Mouse (Mus musculus) heart, postnatal 36 days (tissue): ENCODE results near the gene Sec14l1. TPM values are rescaled to one million over a fixed set of nuclear protein-coding genes. Genes with fewer than 3 reads are reported as not detected.

Source experiments
- DNase-seq, 2 experiments: peaks; one replicate each; pipeline ENCODE4 v3.0.0; 2021 to 2022
- intact Hi-C: fragments of 180-260 bp; cut with DNase I; formaldehyde crosslinking; loops from one replicate; pipeline ENCODE4 v1.15.1; 2025
- microRNA-seq, 2 experiments: library from miRNA; unstranded; fragments of <30 nt; microRNA quantifications; one replicate each; pipeline ENCODE4 v1.2.0; 2021; ENCODE audit warnings: borderline number of aligned reads in 2 of 2
- total RNA-seq, 2 experiments: library from RNA; stranded (reverse); gene quantifications; 2 replicates each; pipeline ENCODE4 v1.2.3; 2021

Gene Sec14l1
- total RNA-seq, 2 experiments from 2014 or later, result 67.9 to 75.2 TPM

DNA sequence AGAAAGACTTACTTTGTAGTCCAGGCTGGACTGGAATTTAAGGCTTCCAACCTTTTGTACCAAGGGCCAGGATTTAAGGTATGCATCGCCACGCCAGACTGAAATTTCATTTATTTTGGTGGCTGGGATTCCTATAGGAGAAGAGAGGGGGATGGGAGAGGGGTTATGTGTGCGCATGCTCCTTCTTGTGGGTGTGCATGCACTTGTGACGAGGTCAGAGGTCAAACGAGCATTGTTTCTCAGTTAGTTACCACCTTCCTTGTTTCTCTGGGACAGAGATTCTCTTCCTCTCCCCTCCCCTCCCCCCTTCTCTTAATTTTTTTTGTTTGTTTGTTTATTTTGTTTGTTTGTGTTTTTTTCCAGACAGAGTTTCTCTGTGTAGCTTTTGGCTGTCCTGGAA lies 92.5 kb downstream of the Sec14l1 start:
- intact Hi-C loops, result no loop called here
- DNase-seq, result no peak

DNA sequence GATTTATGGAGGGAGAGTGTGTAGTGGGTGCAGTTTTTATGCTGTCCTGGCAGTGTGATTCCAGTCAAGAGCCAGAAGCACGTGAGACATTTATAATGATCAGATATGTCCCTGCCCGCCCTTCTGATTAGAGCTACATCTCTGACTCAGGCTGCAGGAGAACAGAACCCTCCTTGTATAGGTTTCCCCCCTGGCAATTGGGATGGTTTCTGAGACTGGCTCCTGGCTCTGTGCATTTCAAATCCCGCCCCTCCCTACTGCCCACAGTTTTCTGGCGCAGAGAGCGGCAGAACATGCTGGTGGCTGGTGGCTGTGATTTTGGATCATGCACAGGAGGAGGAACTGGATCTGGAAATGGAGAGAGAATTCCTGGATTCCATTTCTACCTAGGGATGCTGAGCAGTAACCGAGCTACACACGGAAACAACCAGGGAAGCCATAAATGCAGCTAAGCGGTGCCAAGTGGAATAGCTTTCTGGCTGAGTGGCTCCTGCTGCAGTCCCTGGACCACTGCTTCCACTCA lies 93.2 kb downstream of the Sec14l1 start:
- DNase-seq, result no peak
- intact Hi-C loops, result no loop called here

Small RNA genes lying within 50 kb of the gene (microRNA-seq; reads per million reads assigned to microRNA genes)
- gene Gm24323 (0 reads per million in 2 experiments), gene Mir6516 (10.1 to 16.8 reads per million in 2 experiments)

Other genes starting within 250 kb of the Sec14l1 start
- under 1 TPM in 1 of 2 experiments, not detected in 1; 0.24 TPM for gene Mgat5b, start 196.3 kb upstream of the Sec14l1 start, total RNA-seq
- gene Sept9, start 84.5 kb downstream of the Sec14l1 start, total RNA-seq, result 10 to 100 TPM; 28.6 to 37.1 TPM